Mouse (Mus musculus) MEL (cell line): ENCODE data around the gene B130006D01Rik. TPM values are rescaled to one million over a fixed set of nuclear protein-coding genes. Genes with fewer than 3 reads are reported as not detected.

Source experiments
- DNase-seq: peaks from one replicate; pipeline ENCODE4 v3.0.0; 2011; ENCODE audit warnings: low read depth, low spot score
- H3K27ac ChIP-seq: 2 replicates; pipeline ENCODE4 v1.5.1; 2012; ENCODE audit warnings: low read depth, mild to moderate bottlenecking, control low read depth, low read length, moderate library complexity; ENCODE audit not compliant: control insufficient read depth
- H3K27me3 ChIP-seq, 2 experiments: fragments of 150-350 bp in 1 of 2; sonication (generic) in 1 of 2; 2 replicates each; pipeline ENCODE4 v1.6.1; 2012; ENCODE audit warnings: low read length in 2 of 2, mild to moderate bottlenecking in 2 of 2, improper control_type of control experiment in 1 of 2, moderate library complexity in 1 of 2; ENCODE audit not compliant: insufficient read depth in 2 of 2, control insufficient read depth in 1 of 2
- H3K36me3 ChIP-seq, 2 experiments: 2 replicates each; pipeline ENCODE4 v1.6.1; 2012 to 2014; ENCODE audit warnings: low read length in 2 of 2, improper control_type of control experiment in 1 of 2, inconsistent platforms in 1 of 2, mild to moderate bottlenecking in 1 of 2; ENCODE audit not compliant: insufficient read depth in 2 of 2, control insufficient read depth in 1 of 2
- H3K4me1 ChIP-seq, 2 experiments: fragments of 150-350 bp in 1 of 2; sonication (generic) in 1 of 2; 2 replicates each; pipeline ENCODE4 v1.6.1; 2012; ENCODE audit warnings: low read length in 2 of 2, improper control_type of control experiment in 1 of 2, mild to moderate bottlenecking in 1 of 2; ENCODE audit not compliant: insufficient read depth in 2 of 2, control insufficient read depth in 1 of 2
- H3K4me3 ChIP-seq, 2 experiments: fragments of 150-350 bp in 1 of 2; sonication (generic) in 1 of 2; 2 replicates each; pipeline ENCODE4 v1.5.1; 2012; ENCODE audit warnings: low read depth in 2 of 2, low read length in 2 of 2, mild to moderate bottlenecking in 2 of 2, moderate library complexity in 2 of 2, control low read depth in 1 of 2, improper control_type of control experiment in 1 of 2; ENCODE audit not compliant: control insufficient read depth in 1 of 2, insufficient read depth in 1 of 2
- H3K79me2 ChIP-seq: 2 replicates; pipeline ENCODE4 v1.6.1; 2012; ENCODE audit warnings: mild to moderate bottlenecking, low read length, moderate library complexity; ENCODE audit not compliant: control insufficient read depth, poor library complexity, insufficient read depth
- H3K9ac ChIP-seq: 2 replicates; pipeline ENCODE4 v1.6.1; 2012; ENCODE audit warnings: low read depth, mild to moderate bottlenecking, control low read depth, low read length, moderate library complexity; ENCODE audit not compliant: control insufficient read depth, poor library complexity, severe bottlenecking
- H3K9me3 ChIP-seq: fragments of 150-350 bp; sonication (generic); replicated peaks from 2 replicates; pipeline ENCODE4 v1.6.1; 2012; ENCODE audit warnings: mild to moderate bottlenecking, low read length, improper control_type of control experiment, moderate library complexity; ENCODE audit not compliant: insufficient read depth
- BHLHE40 ChIP-seq: IDR thresholded peaks from 2 replicates; pipeline ENCODE4 v1.6.1; 2012; ENCODE audit warnings: low read depth, mild to moderate bottlenecking, inconsistent platforms, low read length, improper control_type of control experiment, borderline replicate concordance
- CHD2 ChIP-seq: IDR thresholded peaks from 2 replicates; pipeline ENCODE4 v1.6.1; 2011; ENCODE audit warnings: low read length, improper control_type of control experiment
- E2F4 ChIP-seq: IDR thresholded peaks from 2 replicates; pipeline ENCODE4 v1.6.1; 2011; ENCODE audit warnings: low read depth, low read length, improper control_type of control experiment, borderline replicate concordance
- EP300 ChIP-seq, 2 experiments: IDR thresholded peaks; 2 replicates each; pipeline ENCODE4 v1.6.1; 2011; ENCODE audit warnings: improper control_type of control experiment in 2 of 2, low read length in 2 of 2, low read depth in 1 of 2, mild to moderate bottlenecking in 1 of 2
- GABPA ChIP-seq: IDR thresholded peaks from 2 replicates; pipeline ENCODE4 v1.6.1; 2012; ENCODE audit warnings: low read depth, mild to moderate bottlenecking, inconsistent platforms, low read length, improper control_type of control experiment, moderate library complexity
- GATA1 ChIP-seq: IDR thresholded peaks from 2 replicates; pipeline ENCODE4 v1.6.1; 2011; ENCODE audit warnings: low read depth, low read length, improper control_type of control experiment
- KAT2A ChIP-seq: conservative IDR thresholded peaks from 2 replicates; pipeline ENCODE4 v1.6.1; 2012; ENCODE audit warnings: low read depth, low read length, improper control_type of control experiment, inconsistent platforms
- MYB ChIP-seq: IDR thresholded peaks from 2 replicates; pipeline ENCODE4 v1.6.1; 2011; ENCODE audit warnings: mild to moderate bottlenecking, low read depth, low read length, improper control_type of control experiment
- NELFE ChIP-seq: IDR thresholded peaks from 2 replicates; pipeline ENCODE4 v1.6.1; 2011; ENCODE audit warnings: low read depth, low read length, improper control_type of control experiment
- NRF1 ChIP-seq: IDR thresholded peaks from 2 replicates; pipeline ENCODE4 v1.6.1; 2014; ENCODE audit warnings: low read depth, mild to moderate bottlenecking, inconsistent platforms, low read length, improper control_type of control experiment, moderate library complexity; ENCODE audit not compliant: poor library complexity, insufficient read depth, severe bottlenecking
- RAD21 ChIP-seq: IDR thresholded peaks from 2 replicates; pipeline ENCODE4 v1.6.1; 2011; ENCODE audit warnings: mild to moderate bottlenecking, low read depth, low read length, improper control_type of control experiment
- RCOR1 ChIP-seq: IDR thresholded peaks from 2 replicates; pipeline ENCODE4 v1.6.1; 2012; ENCODE audit warnings: low read depth, mild to moderate bottlenecking, inconsistent platforms, low read length, improper control_type of control experiment
- SMC3 ChIP-seq: IDR thresholded peaks from 2 replicates; pipeline ENCODE4 v1.6.1; 2011; ENCODE audit warnings: low read depth, low read length, improper control_type of control experiment
- TAL1 ChIP-seq: IDR thresholded peaks from 2 replicates; pipeline ENCODE4 v1.6.1; 2012; ENCODE audit warnings: mild to moderate bottlenecking, inconsistent platforms, low read length, moderate library complexity, mixed read lengths
- TCF12 ChIP-seq: IDR thresholded peaks from 2 replicates; pipeline ENCODE4 v1.6.1; 2014; ENCODE audit warnings: low read depth, mild to moderate bottlenecking, inconsistent platforms, low read length, improper control_type of control experiment, moderate library complexity
- USF1 ChIP-seq: IDR thresholded peaks from 2 replicates; pipeline ENCODE4 v1.6.1; 2014; ENCODE audit warnings: low read depth, mild to moderate bottlenecking, inconsistent platforms, low read length, improper control_type of control experiment, moderate library complexity
- USF2 ChIP-seq, 2 experiments: IDR thresholded peaks; 2 replicates each; pipeline ENCODE4 v1.6.1; 2011 to 2012; ENCODE audit warnings: improper control_type of control experiment in 2 of 2, low read length in 2 of 2, borderline replicate concordance in 1 of 2, inconsistent platforms in 1 of 2, low read depth in 1 of 2, mild to moderate bottlenecking in 1 of 2; ENCODE audit not compliant: insufficient read depth in 1 of 2
- ZKSCAN1 ChIP-seq: IDR thresholded peaks from 2 replicates; pipeline ENCODE4 v1.6.1; 2012; ENCODE audit warnings: low read depth, mild to moderate bottlenecking, inconsistent platforms, low read length, improper control_type of control experiment, moderate library complexity
- ZNF384 ChIP-seq: IDR thresholded peaks from 2 replicates; pipeline ENCODE4 v1.6.1; 2012; ENCODE audit warnings: low read depth, mild to moderate bottlenecking, inconsistent platforms, low read length, improper control_type of control experiment
- polyA plus RNA-seq, 2 experiments: library from polyadenylated mRNA; stranded (reverse) in 1 of 2; unstranded in 1 of 2; fragments of >175 nt in 1 of 2; fragments of >200 nt in 1 of 2; gene quantifications; 2 replicates each; pipeline versions ENCODE4 v1.2.1 to v1.2.4; 2012; ENCODE audit warnings: low replicate concordance in 2 of 2, low read depth in 1 of 2; ENCODE audit not compliant: insufficient read length in 2 of 2, insufficient read depth in 1 of 2, missing spikeins in 1 of 2
- total RNA-seq: library from RNA; depleted of rRNA; stranded (reverse); fragments of 300-350 nt; gene quantifications from 2 replicates; pipeline ENCODE4 v1.2.3, GENCODE M21; 2012; rRNA removed

B130006D01Rik gene
- total RNA-seq (0.59 and 0.73 TPM in 2 replicates), polyA plus RNA-seq (under 1 TPM in 1 of 2 experiments, not detected in 1; 0.11 TPM)

- Histone ChIP-seq H3K9ac (no peak within 1 kb of the TSS), H3K4me3 (no peak within 1 kb of the TSS), H3K79me2 (peaks cover 64% of the 10 kb centered on the region), H3K9me3 (no peaks in the 10 kb centered on the region), H3K4me1 (peaks cover 12 to 13% of the 10 kb centered on the region in 2 experiments), H3K27me3 (no peaks in the 10 kb centered on the region), H3K27ac (no peak within 1 kb of the TSS), H3K36me3 (peaks cover 20 to 25% of the 10 kb centered on the region in 2 experiments)
- TF ChIP-seq TCF12 (no peak), RAD21 (no peak), NRF1 (no peak), USF1 (no peak), CHD2 (no peak), EP300 (IDR thresholded peaks at IDR 0.05; ENCODE audit: low read depth in 1 of 2, low read length in 2 of 2) (no peak), RCOR1 (no peak)
- DNase-seq, result no peak
These were observed at the start of gene B130006D01Rik for GRCm38 (mm10) chr11:95723287-95723686. Gene B130006D01Rik (plus strand): TSS chr11:95723587.

- Histone ChIP-seq H3K27ac (no peak overlapping the region), H3K4me1 (no peaks in the 10 kb centered on the region), H3K4me3 (no peak overlapping the region), H3K36me3 (peaks cover 0 to 19% of the 10 kb centered on the region in 2 experiments; a peak in 2 of 4 replicates), H3K27me3 (no peaks in the 10 kb centered on the region), H3K9ac (no peak overlapping the region), H3K79me2 (peaks cover 3% of the 10 kb centered on the region; the same call in 1 of the 2 replicates), H3K9me3 (no peaks in the 10 kb centered on the region)
- DNase-seq, result no peak
- TF ChIP-seq BHLHE40 (no peak), NELFE (no peak), ZKSCAN1 (no peak), GABPA (no peak), SMC3 (no peak), USF2 (IDR thresholded peaks at IDR 0.05; ENCODE audit: borderline replicate concordance in 1 of 2, insufficient read depth in 1 of 2, low read depth in 1 of 2, low read length in 2 of 2) (no peak), E2F4 (no peak), TAL1 (no peak), GATA1 (no peak), RAD21 (no peak), ZNF384 (no peak), CHD2 (no peak), MYB (no peak), EP300 (IDR thresholded peaks at IDR 0.05; ENCODE audit: low read depth in 1 of 2, low read length in 2 of 2) (no peak), KAT2A (no peak), USF1 (no peak)
These were observed 47.9 kb upstream of the B130006D01Rik start for GRCm38 (mm10) chr11:95675498-95675897.
